Mouse (Mus musculus): ENCODE results near the gene Arid3a. TPM values are rescaled to one million over a fixed set of nuclear protein-coding genes. Genes with fewer than 3 reads are reported as not detected.

The Arid3a gene
- polyA plus RNA-seq, 1 experiment, result 4.1 TPM

DNA sequence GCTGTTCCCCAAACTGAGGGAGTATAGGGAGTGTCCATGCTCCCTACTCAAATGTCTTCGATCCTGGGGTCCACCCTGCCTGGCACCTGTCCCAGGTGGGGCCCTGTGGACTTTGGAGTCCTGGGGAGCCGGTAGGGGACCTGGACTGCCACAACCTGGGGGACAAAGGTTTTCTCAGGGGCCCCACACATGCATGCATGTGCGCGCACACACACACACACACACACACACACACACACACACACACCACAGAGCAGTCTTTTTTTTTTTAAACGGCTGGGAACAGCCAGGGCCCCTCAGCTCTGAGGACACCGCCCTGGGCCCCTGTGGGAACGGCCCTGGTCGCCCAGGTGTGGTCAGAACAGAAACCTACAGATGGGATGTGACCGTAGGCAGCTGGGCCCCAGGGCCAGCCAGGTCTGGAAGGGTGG lies 16.6 kb downstream of the Arid3a start:
- DNase-seq (ENCODE audit: extremely low spot score in 1 of 2, low spot score in 1 of 2), result no peak

DNA sequence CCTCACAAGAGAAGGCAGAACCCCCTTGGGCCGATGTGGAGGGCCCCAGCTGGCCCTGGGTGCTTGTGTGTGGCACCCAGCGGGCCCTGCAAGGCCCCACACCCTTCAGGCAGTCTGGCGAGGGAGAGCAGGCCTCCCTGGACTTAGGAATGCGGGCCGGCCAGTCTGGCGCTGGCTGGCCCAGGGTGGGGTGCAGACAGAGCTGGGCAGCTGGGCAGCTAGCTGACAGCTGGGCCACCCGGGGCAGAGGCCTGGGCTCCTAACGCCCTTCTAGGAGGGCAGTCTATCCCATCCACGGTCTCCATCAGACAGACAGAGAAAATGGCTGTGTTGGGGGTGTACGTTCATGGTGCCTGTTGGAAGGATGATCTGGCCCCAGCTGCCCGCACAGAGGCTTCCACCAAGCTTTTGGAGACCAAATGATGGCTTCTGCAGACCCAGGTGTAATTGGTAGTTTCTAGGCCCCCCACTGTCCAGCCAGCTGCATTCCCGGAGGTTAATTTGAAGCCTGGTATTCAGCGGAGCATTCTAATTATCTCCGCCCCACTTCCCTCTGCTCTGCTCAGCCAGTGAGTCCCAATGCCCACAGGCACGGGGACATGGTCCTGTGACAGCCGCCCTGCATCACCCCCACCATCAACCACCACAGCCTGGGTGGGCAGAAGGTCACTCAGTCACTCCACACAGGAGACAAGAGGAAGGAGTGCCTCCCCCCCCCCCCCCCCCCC lies 18.8 kb downstream of the Arid3a start:
- no peak for DNase-seq (ENCODE audit: extremely low spot score in 1 of 2, low spot score in 1 of 2)

DNA sequence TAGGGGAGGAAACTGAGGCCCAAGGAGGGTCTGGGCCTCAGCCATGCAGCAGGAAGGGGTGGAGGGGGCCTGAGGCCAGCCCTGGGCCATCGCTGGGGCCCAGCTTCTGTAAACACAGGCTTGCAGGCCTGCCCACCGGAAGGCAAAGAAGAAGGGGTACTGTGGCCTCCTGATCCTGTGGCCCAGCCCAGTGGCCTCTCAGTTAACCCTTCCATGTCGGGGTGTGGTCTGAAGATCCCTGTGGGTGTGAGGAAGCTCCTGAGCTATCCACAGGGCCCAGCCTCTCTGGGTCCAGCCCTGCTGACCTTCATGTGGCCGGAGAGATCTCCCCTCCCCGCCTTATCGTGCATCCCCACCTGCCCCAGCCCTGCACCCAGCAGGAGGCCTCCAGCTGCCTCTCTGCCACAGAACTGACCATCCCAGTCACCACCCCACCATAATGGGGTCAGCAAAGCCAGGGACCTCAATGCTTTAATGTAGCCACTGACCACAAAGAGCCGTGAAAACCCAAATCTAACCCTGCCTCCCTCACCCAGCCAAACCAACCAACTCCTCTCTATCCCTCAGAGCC lies 20.0 kb downstream of the Arid3a start:
- no peak for DNase-seq (ENCODE audit: extremely low spot score in 1 of 2, low spot score in 1 of 2)

DNA sequence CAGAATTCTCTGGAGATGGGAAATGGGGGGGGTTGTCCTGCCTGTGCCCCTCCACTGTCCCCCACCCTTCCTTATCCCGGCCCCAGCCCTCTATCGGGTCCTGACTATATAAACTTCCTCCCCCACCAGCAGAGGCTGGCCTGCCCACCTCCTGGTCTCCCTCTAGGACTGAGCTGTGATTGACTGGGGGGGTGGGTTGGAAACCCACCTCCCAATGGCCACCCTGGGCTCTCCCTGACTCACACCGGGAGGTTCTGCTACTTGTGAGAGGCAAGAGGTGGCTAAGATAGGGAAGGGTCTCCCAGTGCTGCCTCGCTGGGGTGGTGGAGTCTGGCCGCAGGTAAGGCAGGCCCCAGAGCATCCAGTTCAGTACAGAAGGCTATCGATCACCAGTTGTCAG lies 20.7 kb downstream of the Arid3a start:
- DNase-seq (ENCODE audit: extremely low spot score in 1 of 2, low spot score in 1 of 2), result no peak

DNA sequence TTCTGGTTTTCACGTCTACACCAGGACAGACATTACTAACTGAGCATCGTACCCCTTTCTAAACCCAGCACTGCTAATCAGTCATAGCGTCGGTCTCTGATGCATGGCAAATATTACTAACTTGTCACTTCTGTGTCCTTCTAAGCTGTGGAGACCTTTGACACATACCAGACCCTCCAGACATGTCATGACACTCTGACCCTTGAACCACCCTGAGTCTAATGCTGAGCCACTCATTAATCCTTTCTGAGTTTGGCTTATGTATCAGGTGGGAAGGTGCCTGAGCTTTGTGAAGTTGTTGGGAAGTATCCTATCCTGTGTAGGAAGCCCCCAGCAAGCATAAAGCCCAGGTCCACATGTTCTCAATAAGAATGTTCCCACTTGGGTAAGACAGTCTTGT lies 23.0 kb downstream of the Arid3a start:
- DNase-seq (ENCODE audit: extremely low spot score in 1 of 2, low spot score in 1 of 2), result no peak

DNA sequence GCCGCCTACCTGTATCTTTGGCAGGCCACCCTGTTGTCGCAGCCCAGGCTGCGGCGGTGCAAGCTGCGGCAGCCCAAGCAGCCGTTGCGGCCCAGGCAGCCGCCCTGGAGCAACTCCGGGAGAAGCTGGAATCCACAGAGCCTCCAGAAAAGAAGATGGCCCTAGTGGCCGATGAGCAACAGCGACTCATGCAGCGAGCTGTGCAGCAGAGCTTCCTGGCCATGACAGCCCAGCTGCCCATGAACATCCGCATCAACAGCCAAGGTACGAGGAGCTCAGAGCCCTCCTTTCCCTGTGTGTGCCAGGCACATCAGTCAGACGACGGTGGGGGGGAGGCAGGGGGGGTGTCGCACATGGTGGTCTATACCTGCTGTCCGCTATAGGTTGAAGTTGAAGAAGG lies 23.8 kb downstream of the Arid3a start:
- DNase-seq (ENCODE audit: extremely low spot score in 1 of 2, low spot score in 1 of 2), result no peak

DNA sequence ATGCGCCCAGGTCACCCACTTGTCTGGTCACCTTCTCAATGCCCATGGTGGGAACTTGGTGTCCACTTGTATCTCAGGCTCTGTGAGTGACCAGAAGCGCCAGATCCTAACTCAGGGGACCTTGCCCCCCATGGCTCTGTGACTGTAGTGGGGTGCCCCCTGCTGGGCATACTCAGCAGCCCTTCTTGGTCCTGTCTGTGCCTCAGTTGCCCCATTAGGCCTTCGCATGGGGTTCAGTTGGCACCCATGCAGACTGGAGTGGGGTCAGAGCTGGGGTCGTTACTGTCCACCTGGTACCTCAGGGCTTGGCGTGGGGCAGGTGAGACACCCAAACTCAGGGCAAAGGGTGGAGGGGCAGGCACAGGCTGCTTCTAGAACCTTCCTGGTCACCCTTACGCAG lies 27.1 kb downstream of the Arid3a start:
- DNase-seq (ENCODE audit: extremely low spot score in 1 of 2, low spot score in 1 of 2), result peak in 1 of 2 experiments; percentile 43

DNA sequence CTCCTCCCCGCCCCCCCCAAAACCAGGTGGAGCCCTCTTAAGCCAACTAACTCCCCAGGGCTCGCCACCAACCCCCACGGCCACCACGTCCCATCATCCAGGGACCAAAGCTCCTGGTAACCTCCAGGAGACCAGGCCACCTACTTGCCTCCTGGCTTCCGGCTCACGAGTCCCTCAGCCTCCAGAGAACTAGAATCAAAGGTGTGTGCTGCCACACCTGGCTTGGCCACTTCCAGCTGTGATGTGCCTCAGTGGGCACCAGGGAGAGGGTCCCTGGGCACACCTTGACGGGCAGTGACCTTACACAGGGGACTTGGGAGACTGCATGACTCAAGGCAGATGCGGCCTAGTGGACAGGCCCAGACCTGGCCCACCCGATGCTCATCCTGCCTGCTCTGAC lies 28.8 kb downstream of the Arid3a start:
- no peak for DNase-seq (ENCODE audit: extremely low spot score in 1 of 2, low spot score in 1 of 2)

DNA sequence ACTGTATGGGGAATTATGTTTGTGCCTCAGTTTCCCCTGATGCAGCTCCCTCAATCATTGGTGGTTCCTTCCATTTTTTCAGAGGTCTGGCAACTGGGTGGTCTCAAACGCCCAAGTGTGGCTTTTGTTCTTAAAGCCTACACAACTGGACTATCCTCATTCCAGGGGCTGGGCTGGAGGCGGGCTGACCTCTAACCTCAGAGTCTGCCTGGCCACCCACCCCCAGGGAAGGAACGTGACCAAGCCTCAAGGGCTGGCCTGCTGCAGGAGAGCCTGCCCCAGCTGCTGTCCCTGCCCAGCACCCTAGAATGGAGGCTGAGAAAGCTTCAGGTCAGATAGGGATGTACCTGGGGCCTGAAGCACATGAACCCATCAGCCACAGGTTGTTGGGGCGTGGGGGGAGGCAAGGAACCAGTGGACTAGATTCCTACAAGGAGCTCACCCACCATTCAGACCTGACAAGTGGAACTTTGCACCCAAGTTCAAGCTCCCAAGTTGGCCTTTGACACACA lies 29.9 kb downstream of the Arid3a start:
- DNase-seq (ENCODE audit: extremely low spot score in 1 of 2, low spot score in 1 of 2), result no peak

DNA sequence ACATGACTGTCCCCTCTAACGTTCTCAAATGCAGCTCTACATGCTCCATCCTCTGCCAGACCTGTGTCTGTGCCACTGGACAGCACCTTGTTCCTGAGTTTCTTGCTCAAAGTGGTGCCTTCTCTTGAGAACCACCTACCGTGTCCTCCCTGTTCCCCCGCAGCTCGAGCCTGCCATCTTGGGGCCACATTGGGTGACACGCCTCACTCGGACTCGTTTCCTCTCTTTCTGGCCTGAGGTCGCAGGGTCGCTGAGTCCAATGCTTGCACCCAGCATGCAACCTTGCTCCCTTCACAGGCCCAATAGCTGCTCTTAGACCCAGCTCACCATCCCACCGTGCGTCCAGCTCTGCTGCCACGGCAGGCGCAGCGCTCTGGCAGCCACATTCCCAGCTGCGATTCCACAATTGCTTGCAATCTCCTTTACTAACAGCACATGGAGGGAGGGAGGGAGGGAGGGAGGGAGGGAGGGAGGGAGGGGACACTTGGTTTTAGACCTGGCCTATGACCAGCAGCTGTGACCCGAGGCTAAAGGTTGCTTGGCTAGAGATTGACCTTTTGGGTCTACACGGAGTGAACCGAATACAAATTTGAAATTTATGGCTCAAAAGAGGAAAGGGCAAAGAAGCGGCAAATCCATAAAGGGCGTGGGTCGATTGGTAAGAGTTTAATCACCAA lies 31.4 kb downstream of the Arid3a start:
- peak in 1 of 2 experiments; percentile 76 for DNase-seq (ENCODE audit: extremely low spot score in 1 of 2, low spot score in 1 of 2)

DNA sequence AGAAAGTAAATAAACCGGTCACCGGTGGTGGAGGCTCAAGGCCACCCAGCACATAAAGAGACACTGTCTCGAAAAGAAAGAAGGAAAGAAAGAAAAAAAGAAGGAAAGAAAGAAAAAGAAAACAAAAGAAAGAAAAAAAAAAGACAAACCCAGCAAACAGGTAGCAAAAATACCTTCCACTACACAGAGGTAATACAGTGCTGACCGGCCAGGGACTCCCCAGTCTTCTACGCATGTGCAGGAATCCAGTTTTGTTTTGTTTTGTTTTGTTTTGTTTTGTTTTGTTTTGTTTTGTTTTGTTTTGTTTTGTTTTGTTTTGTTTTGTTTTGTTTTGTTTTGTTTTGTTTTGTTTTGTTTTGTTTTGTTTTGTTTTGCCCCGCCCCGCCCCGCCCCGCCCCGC lies 32.6 kb downstream of the Arid3a start:
- DNase-seq (ENCODE audit: extremely low spot score in 1 of 2, low spot score in 1 of 2), result peak in 1 of 2 experiments; percentile 37

DNA sequence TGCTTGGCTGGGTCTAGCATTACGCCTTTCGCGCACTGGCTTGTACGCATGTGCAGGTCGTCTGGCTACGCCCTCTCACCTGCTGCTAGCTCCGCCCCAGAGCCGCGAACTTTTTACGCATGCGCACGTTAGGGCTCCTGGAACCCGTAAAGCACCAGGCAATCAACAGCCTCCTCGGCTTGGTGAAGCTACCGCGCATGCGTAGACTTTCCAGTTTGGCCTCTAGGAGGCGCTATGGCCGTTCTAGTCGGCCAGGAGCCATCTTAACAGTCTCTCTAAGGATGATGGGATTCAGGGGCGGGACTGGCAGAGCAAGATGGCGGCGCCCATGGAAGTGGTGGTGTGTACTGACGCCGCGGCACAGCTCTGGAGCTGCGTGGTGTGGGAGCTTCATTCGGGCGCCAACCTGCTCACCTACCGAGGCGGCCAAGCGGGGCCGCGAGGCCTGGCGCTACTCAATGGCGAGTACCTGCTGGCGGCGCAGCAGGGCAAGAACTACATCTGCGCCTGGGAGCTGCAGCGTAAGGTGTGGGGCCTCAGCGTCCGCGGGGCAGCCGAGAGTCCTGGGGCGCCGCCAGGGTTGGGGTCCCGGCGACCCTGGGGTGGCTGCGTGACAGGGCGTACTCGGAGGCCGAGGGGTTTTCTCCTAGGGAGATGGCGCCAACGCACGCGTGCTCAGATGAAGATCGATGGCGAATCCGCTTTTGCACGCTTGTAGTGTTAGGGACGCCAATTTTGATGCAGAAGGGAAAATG lies 33.2 kb downstream of the Arid3a start, which contains the start of gene Wdr18:
TSS of gene Wdr18 (plus strand) at position 306 of the 755 bp plus-strand sequence.
- DNase-seq (ENCODE audit: extremely low spot score in 1 of 2, low spot score in 1 of 2), result peak; percentile 99 to 100

DNA sequence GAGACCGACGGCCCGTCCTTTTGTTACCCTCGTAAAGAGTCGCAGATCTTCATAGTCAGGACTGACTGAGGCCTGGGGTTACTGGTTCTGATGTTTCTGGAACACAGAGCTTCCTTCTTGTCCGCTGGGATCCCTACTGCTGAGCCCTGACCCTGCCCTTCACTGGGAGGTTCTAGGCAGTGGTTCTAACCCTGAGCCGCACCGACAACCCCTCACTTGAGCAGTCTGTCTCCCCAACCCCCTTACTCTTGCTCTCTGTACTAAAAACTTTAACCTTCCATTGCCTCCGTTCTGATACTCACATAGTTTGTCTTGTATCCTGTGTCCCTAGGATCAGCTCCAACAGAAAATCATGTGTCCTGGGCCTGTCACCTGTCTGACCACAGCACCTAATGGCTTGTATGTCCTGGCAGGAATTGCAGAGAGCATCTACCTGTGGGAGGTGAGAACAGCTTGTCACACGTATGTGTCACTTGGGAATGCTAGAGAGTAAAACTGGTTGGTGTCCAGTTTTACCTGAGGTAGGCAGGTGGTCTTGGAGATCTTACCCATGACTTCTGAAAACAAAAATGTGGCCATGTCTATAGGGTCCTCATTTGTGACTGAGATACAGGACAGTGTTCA lies 33.9 kb downstream of the Arid3a start:
- DNase-seq (ENCODE audit: extremely low spot score in 1 of 2, low spot score in 1 of 2), result no peak

DNA sequence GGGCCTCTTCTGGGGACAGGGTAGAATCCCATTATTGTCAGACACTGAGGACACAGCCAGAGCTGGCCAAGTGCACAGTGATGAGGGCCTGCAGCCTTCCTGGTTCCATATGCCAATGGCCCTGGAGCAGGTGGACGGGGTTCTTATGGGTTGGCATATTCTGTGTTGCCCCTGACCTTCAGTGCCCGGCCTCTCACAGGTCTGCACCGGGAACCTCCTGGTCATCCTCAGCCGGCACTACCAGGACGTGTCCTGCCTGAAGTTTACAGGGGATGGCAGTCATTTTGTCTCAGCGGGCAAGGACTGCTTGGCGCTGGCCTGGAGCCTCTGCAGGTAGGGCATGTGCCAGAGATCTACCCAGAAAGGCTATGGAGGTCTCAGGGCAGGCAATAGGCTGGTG lies 37.9 kb downstream of the Arid3a start:
- no peak for DNase-seq (ENCODE audit: extremely low spot score in 1 of 2, low spot score in 1 of 2)

DNA sequence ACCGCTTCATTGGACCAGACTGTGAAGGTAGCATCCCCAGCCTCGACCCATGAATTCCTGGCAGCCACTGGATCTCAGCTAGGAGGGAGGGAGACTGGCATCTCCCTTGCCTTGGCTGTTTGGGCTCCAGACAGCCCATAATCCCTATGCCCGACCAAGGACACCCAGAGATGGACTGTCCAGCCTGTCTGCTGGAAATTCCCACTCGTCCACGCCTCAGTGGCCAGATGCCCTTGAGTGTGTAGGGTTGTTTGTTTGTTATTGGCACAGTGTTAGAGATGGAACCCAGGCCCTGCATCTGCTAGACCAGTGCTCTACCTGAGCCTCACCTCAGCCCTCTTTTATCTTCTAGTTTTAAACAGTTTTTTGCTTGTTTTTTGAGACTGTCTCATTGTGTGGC lies 38.5 kb downstream of the Arid3a start:
- no peak for DNase-seq (ENCODE audit: extremely low spot score in 1 of 2, low spot score in 1 of 2)

DNA sequence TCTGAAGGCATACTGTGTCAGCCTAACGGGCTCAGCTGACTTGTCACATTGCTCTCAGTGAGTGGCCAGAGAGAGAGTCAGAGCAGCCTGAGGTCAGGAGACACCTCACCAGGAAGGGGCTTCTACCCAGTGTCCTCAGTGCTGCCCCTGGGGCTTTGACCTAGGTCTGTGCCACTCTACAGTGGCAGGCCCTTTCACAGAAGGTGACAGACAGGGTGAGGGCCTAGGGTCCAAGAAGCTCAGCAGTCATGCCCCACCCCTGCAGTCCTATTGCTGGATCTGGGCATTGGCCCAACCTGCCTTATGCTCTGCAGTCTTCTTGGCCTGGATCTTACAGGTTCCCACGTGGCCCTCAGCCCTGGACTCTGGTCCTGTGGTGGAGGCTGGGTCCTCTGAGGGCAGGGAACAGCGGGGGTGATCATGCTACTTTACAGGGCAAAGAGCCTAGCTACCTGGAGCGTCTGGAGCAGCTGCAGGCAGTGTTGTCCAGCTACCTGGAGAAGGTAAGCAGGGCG lies 40.1 kb downstream of the Arid3a start:
- DNase-seq (ENCODE audit: extremely low spot score in 1 of 2, low spot score in 1 of 2), result no peak

DNA sequence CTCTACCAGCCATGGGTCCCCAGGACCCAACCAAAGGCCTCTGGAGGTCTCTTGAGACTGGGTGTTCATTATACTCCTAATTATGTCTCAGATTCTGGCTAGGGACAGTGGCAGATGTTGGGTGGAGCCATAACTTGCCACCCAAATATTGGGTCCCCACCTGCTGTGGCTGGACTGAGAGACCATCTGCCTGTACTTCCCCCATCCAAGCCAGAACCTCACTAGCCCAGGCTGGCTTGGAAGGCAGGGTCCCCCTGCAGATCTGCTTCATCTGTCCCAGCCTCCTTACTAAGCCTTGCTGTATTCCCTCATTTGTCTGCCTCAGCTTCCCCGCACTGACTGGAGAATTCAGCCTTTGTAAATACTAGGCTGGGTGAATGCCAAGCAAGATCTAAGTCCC lies 41.3 kb downstream of the Arid3a start:
- DNase-seq (ENCODE audit: extremely low spot score in 1 of 2, low spot score in 1 of 2), result no peak

DNA sequence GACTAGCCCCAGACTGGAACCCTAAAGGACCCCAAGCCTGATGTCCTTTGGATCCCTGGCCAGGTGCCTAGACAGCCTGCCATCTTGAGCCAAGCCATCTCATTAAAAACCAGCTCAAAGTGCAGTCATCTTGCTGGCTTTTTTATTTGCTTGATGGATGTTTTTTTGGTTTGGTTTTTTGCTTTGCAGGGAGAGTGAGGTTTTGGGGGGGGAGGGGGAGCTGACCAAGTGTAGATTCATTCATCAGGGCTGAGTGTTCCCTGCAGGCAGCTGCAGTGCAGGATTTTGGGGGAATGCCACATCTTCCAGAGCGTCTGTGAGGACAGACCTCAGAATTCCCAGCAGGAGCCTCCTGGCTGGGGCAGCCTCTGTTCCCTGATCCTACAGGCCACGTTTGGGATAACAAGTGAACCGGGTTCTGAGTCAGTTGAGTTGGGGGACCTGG lies 42.3 kb downstream of the Arid3a start:
- DNase-seq (ENCODE audit: extremely low spot score in 1 of 2, low spot score in 1 of 2), result no peak

DNA sequence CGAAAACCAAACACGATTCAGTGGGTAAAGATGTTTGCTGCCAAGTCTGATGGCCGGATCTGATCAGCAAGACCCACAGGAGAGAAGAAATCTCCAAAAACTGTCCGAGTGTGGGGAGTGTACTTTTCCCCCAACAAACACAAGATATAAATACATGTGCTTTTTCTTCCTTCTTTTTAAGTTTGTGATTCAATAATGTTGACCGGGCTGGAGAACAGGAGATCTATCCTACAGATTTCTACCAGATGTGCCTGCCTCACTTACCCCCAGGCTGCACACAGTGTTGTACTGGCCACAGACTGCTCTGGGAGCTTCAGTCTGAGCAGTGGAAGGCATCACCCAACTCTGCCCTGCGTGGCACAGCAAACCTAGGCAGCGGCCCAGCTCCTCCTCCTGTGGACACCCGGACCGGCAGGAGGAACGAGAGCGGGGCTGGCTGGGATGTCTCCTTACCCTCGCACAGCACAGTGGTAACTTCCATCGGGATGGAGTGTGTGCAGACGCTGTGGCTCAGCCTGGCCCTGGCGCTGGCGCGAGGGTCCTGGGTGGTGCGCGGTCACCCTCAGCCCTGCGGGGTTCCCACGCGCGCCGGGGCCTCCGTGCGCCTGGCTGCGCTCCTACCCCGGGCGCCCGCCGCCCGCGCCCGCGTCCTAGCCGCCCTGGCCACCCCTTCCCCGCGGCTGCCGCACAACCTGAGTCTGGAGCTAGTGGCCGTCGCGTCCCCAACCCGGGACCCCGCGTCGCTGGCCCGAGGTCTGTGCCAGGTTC lies 43.8 kb downstream of the Arid3a start, which contains the start of gene Grin3b:
TSS of gene Grin3b (plus strand) at position 301 of the 768 bp plus-strand sequence.
- DNase-seq (ENCODE audit: extremely low spot score in 1 of 2, low spot score in 1 of 2), result no peak

DNA sequence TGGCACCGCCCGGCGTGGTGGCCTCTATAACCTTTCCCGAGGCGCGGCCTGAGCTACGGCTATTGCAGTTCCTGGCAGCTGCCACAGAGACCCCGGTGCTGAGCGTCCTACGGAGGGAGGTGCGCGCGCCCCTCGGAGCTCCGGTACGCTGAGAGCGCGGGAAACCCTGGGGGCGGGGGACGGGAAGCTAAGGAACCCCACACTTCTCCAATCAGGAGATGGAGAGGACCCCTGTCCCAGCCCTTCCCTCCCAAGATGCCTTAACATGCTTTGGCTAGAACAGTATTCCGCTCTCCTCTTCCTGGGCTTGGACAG lies 44.3 kb downstream of the Arid3a start:
- no peak for DNase-seq (ENCODE audit: extremely low spot score in 1 of 2, low spot score in 1 of 2)
